Mouse (Mus musculus) hindbrain, embryonic 10.5 days (tissue): ENCODE measurements around the gene Kif1bp. TPM values are rescaled to one million over a fixed set of nuclear protein-coding genes. Genes with fewer than 3 reads are reported as not detected.
"Not testable (repeated sequence)": the region's sequence is repeated elsewhere in the genome, so short reads cannot be mapped to it uniquely, and the experiment has no call there.

Experiments
- DNase-seq: peaks from one replicate; pipeline ENCODE4 v3.0.0-alpha.2; 2017; ENCODE audit warnings: low spot score
- H3K27ac ChIP-seq: fragments of 300-500 bp; sonication (generic); 2 replicates; pipeline ENCODE4 v1.5.1; 2016; ENCODE audit warnings: mild to moderate bottlenecking, moderate library complexity
- H3K27me3 ChIP-seq: fragments of 300-500 bp; sonication (generic); 2 replicates; pipeline ENCODE4 v1.6.1; 2016; ENCODE audit warnings: mild to moderate bottlenecking; ENCODE audit not compliant: poor library complexity, insufficient read depth, severe bottlenecking
- H3K36me3 ChIP-seq: fragments of 300-500 bp; sonication (generic); 2 replicates; pipeline ENCODE4 v1.6.1; 2016; ENCODE audit warnings: mild to moderate bottlenecking, moderate library complexity
- H3K4me1 ChIP-seq: fragments of 300-500 bp; sonication (generic); replicated peaks from 2 replicates; pipeline ENCODE4 v1.6.1; 2016; ENCODE audit warnings: mild to moderate bottlenecking
- H3K4me3 ChIP-seq: fragments of 300-500 bp; sonication (generic); 2 replicates; pipeline ENCODE4 v1.5.1; 2016; ENCODE audit warnings: mild to moderate bottlenecking, moderate library complexity
- H3K9me3 ChIP-seq: fragments of 300-500 bp; sonication (generic); 2 replicates; pipeline ENCODE4 v1.6.1; 2016; ENCODE audit warnings: mild to moderate bottlenecking, moderate library complexity
- WGBS: fragments of 180-500 bp; shearing (Covaris S2); methylation state at CpG from one replicate; pipeline ENCODE4 v1.1.7; 2016; 5-methylcytosine and 5-hydroxymethylcytosine counted together
- polyA plus RNA-seq: library from polyadenylated mRNA; unstranded; fragments of >200 nt; fragmentation: Nextera tagmentation; extraction: Ambion mirVana; gene quantifications from 2 replicates; pipeline ENCODE4 v1.2.1, GENCODE M21; 2016

Gene Kif1bp
- polyA plus RNA-seq, 1 experiment from 2014 or later: 46.5 TPM

GRCm38 (mm10) chr10:62582701-62583100 lies 4.4 kb upstream of the Kif1bp start:
- WGBS: 85% methylated on average over 7 of the region's 7 CpGs
- Histone ChIP-seq H3K36me3 (peaks cover 86% of the 10 kb centered on the region), H3K27me3 (no peaks in the 10 kb centered on the region), H3K4me1 (peaks cover 7% of the 10 kb centered on the region), H3K4me3 (no peak overlapping the region), H3K27ac (no peak overlapping the region), H3K9me3 (no peaks in the 10 kb centered on the region)
- DNase-seq: no peak

- Histone ChIP-seq H3K27ac (no peak overlapping the region), H3K4me3 (no peak overlapping the region), H3K36me3 (peaks cover 81% of the 10 kb centered on the region), H3K4me1 (peaks cover 12% of the 10 kb centered on the region), H3K9me3 (no peaks in the 10 kb centered on the region), H3K27me3 (no peaks in the 10 kb centered on the region)
- DNase-seq: no peak
- WGBS: 91% methylated on average over 17 of the region's 17 CpGs
Measured at GRCm38 (mm10) chr10:62582263-62582662, 4.0 kb upstream of the Kif1bp start.

- H3K9me3 ChIP-seq, H3K4me3 ChIP-seq, H3K27ac ChIP-seq, H3K27me3 ChIP-seq, DNase-seq: not testable (repeated sequence)
- Histone ChIP-seq H3K36me3 (peaks cover 69% of the 10 kb centered on the region), H3K4me1 (peaks cover 20% of the 10 kb centered on the region)
- 89% methylated on average over 12 of the region's 13 CpGs for WGBS
Measured at GRCm38 (mm10) chr10:62579129-62579528, 872 bp upstream of the Kif1bp start.

- Histone ChIP-seq H3K4me3 (peak overlapping the region; percentile 92), H3K27me3 (no peaks in the 10 kb centered on the region), H3K36me3 (peaks cover 69% of the 10 kb centered on the region), H3K27ac (peak overlapping the region; percentile 90), H3K4me1 (peaks cover 20% of the 10 kb centered on the region), H3K9me3 (no peaks in the 10 kb centered on the region)
- WGBS: 1% methylated on average over 54 of the region's 54 CpGs
- DNase-seq: no peak
Measured at GRCm38 (mm10) chr10:62577673-62578337, 452 bp downstream of the Kif1bp start.

GRCm38 (mm10) chr10:62575001-62575400 lies 3.3 kb downstream of the Kif1bp start:
- no peak overlapping the region for H3K27ac ChIP-seq
- 90% methylated on average over 13 of the region's 13 CpGs for WGBS
- no peak for DNase-seq
- H3K4me1 ChIP-seq: peaks cover 20% of the 10 kb centered on the region
- H3K9me3 ChIP-seq: no peaks in the 10 kb centered on the region
- no peaks in the 10 kb centered on the region for H3K27me3 ChIP-seq
- H3K4me3 ChIP-seq: no peak overlapping the region
- H3K36me3 ChIP-seq: peaks cover 62% of the 10 kb centered on the region

- WGBS: 96% methylated on average over 7 of the region's 7 CpGs
- Histone ChIP-seq H3K27ac (no peak overlapping the region), H3K9me3 (no peaks in the 10 kb centered on the region), H3K36me3 (peaks cover 93% of the 10 kb centered on the region), H3K4me1 (no peaks in the 10 kb centered on the region), H3K4me3 (no peak overlapping the region), H3K27me3 (no peaks in the 10 kb centered on the region)
- DNase-seq: no peak
Measured at GRCm38 (mm10) chr10:62570126-62570871, 8.0 kb downstream of the Kif1bp start.

- Histone ChIP-seq H3K4me3 (no peak overlapping the region), H3K9me3 (no peaks in the 10 kb centered on the region), H3K27me3 (no peaks in the 10 kb centered on the region), H3K4me1 (no peaks in the 10 kb centered on the region), H3K27ac (no peak overlapping the region), H3K36me3 (peaks cover 93% of the 10 kb centered on the region)
- no peak for DNase-seq
- 95% methylated on average over 4 of the region's 4 CpGs for WGBS
Measured at GRCm38 (mm10) chr10:62568861-62569260, 9.4 kb downstream of the Kif1bp start.

- Histone ChIP-seq H3K9me3 (no peaks in the 10 kb centered on the region), H3K4me3 (no peak overlapping the region), H3K27me3 (no peaks in the 10 kb centered on the region), H3K27ac (no peak overlapping the region), H3K4me1 (no peaks in the 10 kb centered on the region), H3K36me3 (peaks cover 70% of the 10 kb centered on the region)
- DNase-seq: peak; percentile 15
- 89% methylated on average over 1 of the region's 1 CpGs for WGBS
Measured at GRCm38 (mm10) chr10:62557736-62558135, 20.5 kb downstream of the Kif1bp start.

GRCm38 (mm10) chr10:62556558-62556901 lies 21.7 kb downstream of the Kif1bp start:
- Histone ChIP-seq H3K36me3 (peaks cover 58% of the 10 kb centered on the region), H3K27ac (no peak overlapping the region), H3K9me3 (no peaks in the 10 kb centered on the region), H3K4me3 (no peak overlapping the region), H3K4me1 (no peaks in the 10 kb centered on the region), H3K27me3 (no peaks in the 10 kb centered on the region)
- WGBS: 90% methylated on average over 6 of the region's 6 CpGs
- DNase-seq: no peak

- Histone ChIP-seq H3K36me3 (peaks cover 53% of the 10 kb centered on the region), H3K4me3 (no peak overlapping the region), H3K4me1 (no peaks in the 10 kb centered on the region), H3K27ac (no peak overlapping the region), H3K27me3 (no peaks in the 10 kb centered on the region), H3K9me3 (no peaks in the 10 kb centered on the region)
- DNase-seq: no peak
- 79% methylated on average over 11 of the region's 11 CpGs for WGBS
Measured at GRCm38 (mm10) chr10:62555705-62556557, 22.3 kb downstream of the Kif1bp start.

- Histone ChIP-seq H3K27me3 (no peaks in the 10 kb centered on the region), H3K4me1 (peaks cover 3% of the 10 kb centered on the region; the same call in 1 of the 2 replicates), H3K27ac (no peak overlapping the region), H3K9me3 (no peaks in the 10 kb centered on the region), H3K36me3 (peaks cover 30% of the 10 kb centered on the region), H3K4me3 (no peak overlapping the region)
- DNase-seq: no peak
- 83% methylated on average over 12 of the region's 12 CpGs for WGBS
Measured at GRCm38 (mm10) chr10:62553611-62554091, 24.6 kb downstream of the Kif1bp start.

- H3K9me3 ChIP-seq: no peaks in the 10 kb centered on the region
- H3K36me3 ChIP-seq: peaks cover 2% of the 10 kb centered on the region; the same call in 1 of the 2 replicates
- no peak overlapping the region for H3K4me3 ChIP-seq
- DNase-seq: no peak
- 84% methylated on average over 7 of the region's 7 CpGs for WGBS
- peaks cover 3% of the 10 kb centered on the region; the same call in 1 of the 2 replicates for H3K4me1 ChIP-seq
- no peak overlapping the region for H3K27ac ChIP-seq
- H3K27me3 ChIP-seq: no peaks in the 10 kb centered on the region
Measured at GRCm38 (mm10) chr10:62550787-62551300, 27.4 kb downstream of the Kif1bp start.
